ENCODE assay signal across 9 mouse cellular contexts in genomic region chr9:75468297-75468696, GRCm38 (mm10). TPM values are rescaled to one million over a fixed set of nuclear protein-coding genes. Genes with fewer than 3 reads are reported as not detected.
DNase-seq lines count a peak whose midpoint lies in the region; ATAC-seq and TF ChIP-seq lines count a peak whose summit lies in the region.
"Had no signal": no experiment of that assay in that cellular context is flagged by ENCODE, and none has a peak within 500 bp of the region (broad histone marks: within the 10 kb centered on the region; RNA-seq: fewer than 3 reads in every experiment).

No protein-coding gene starts in this region.

- WGBS in embryonic facial prominence, embryonic 11.5 days, result 78% methylated on average over 14 of the region's 14 CpGs
- 72% methylated on average over 14 of the region's 14 CpGs for WGBS in heart, embryonic 11.5 days (ENCODE audit: insufficient replicate concordance)

- H3K4me1 ChIP-seq in MEL (ENCODE audit: control insufficient read depth in 1 of 2, insufficient read depth in 2 of 2, low read length in 2 of 2), result no peaks in the 10 kb centered on the region
- no peaks in the 10 kb centered on the region for H3K4me1 ChIP-seq in embryonic facial prominence, embryonic 11.5 days (ENCODE audit: control insufficient read depth, insufficient read depth, low read length)
- H3K4me1 ChIP-seq in testis, adult 2 months (ENCODE audit: control insufficient read depth, insufficient read depth, low read length), result peaks cover 5% of the 10 kb centered on the region
- peaks cover 12% of the 10 kb centered on the region for H3K4me1 ChIP-seq in heart, embryonic 11.5 days (ENCODE audit: control insufficient read depth, insufficient read depth, low read length)

- H3K9ac ChIP-seq in MEL (ENCODE audit: control insufficient read depth, low read depth, low read length, poor library complexity, severe bottlenecking), result no peak overlapping the region
- no peak overlapping the region for H3K9ac ChIP-seq in embryonic facial prominence, embryonic 11.5 days (replicated peaks; ENCODE audit: low read length)
- H3K9ac ChIP-seq in heart, embryonic 11.5 days (ENCODE audit: low read depth, low read length), result no peak overlapping the region

- H3K36me3 ChIP-seq in MEL (ENCODE audit: control insufficient read depth in 1 of 2, insufficient read depth in 2 of 2, low read length in 2 of 2), result peaks cover 0 to 3% of the 10 kb centered on the region in 2 experiments; a peak in 2 of 4 replicates
- peaks cover 7% of the 10 kb centered on the region for H3K36me3 ChIP-seq in embryonic facial prominence, embryonic 11.5 days (replicated peaks; ENCODE audit: control insufficient read depth, insufficient read depth, low read depth, low read length)
- H3K36me3 ChIP-seq in testis, adult 2 months (ENCODE audit: control insufficient read depth, insufficient read depth, low read length), result no peaks in the 10 kb centered on the region; the same call in 1 of the 2 replicates
- H3K36me3 ChIP-seq in heart, embryonic 11.5 days (ENCODE audit: control insufficient read depth, insufficient read depth, low read length), result peaks cover 18% of the 10 kb centered on the region; the same call in 1 of the 2 replicates

- no peaks in the 10 kb centered on the region for H3K9me3 ChIP-seq in MEL (replicated peaks; ENCODE audit: insufficient read depth, low read length)
- no peaks in the 10 kb centered on the region for H3K9me3 ChIP-seq in embryonic facial prominence, embryonic 11.5 days (replicated peaks; ENCODE audit: control insufficient read depth, low read length)
- H3K9me3 ChIP-seq in heart, embryonic 11.5 days (replicated peaks; ENCODE audit: control insufficient read depth, low read length), result no peaks in the 10 kb centered on the region

- peak; percentile 23 to 51 (median 46) for TF ChIP-seq CTCF in MEL (IDR thresholded peaks at IDR 0.05 in 2 of 3, conservative IDR thresholded peaks at IDR 0.05 in 1 of 3; ENCODE audit: control insufficient read depth in 1 of 3, insufficient read depth in 1 of 3, low read depth in 2 of 3, low read length in 3 of 3, poor library complexity in 1 of 3, severe bottlenecking in 1 of 3)
- TF ChIP-seq CTCF in testis, adult 2 months (IDR thresholded peaks at IDR 0.05; ENCODE audit: control insufficient read depth, insufficient read depth, insufficient replicate concordance, low read depth, low read length), result peak; percentile 56; the same call in 1 of the 2 replicates

- DNase-seq in left cerebral cortex, postnatal 4 days, result peak; percentile 12
- no peak for DNase-seq in left cerebral cortex, postnatal 25 days (ENCODE audit: low spot score in 2 of 2)
- peak; percentile 58 for DNase-seq in MEL (ENCODE audit: low read depth, low spot score)
- peak; percentile 8 for DNase-seq in embryonic facial prominence, embryonic 11.5 days (ENCODE audit: low spot score)
- DNase-seq in right cerebral cortex, postnatal 14 days, result no peak
- no peak for DNase-seq in cerebellum, adult 18-20 months

- ATAC-seq in embryonic facial prominence, embryonic 11.5 days (replicated peaks; ENCODE audit: insufficient number of reproducible peaks, low FRiP score, low TSS enrichment, low read depth), result no peak
- no peak for ATAC-seq in heart, embryonic 11.5 days (replicated peaks; ENCODE audit: insufficient number of reproducible peaks, low FRiP score, low TSS enrichment)

- no peak for TF ChIP-seq POLR2A in MEL (IDR thresholded peaks at IDR 0.05; ENCODE audit: control insufficient read depth in 1 of 2, insufficient read depth in 1 of 2, low read depth in 1 of 2, low read length in 2 of 2, poor library complexity in 1 of 2)
- no peak for TF ChIP-seq POLR2A in testis, adult 2 months (IDR thresholded peaks at IDR 0.05; ENCODE audit: control insufficient read depth, low read depth, low read length)

- intact Hi-C loops in left cerebral cortex, postnatal 4 days (cut with DNase I), result loop anchor here (5.0 kb wide), 1 partner anchor 39 kb away; no protein-coding TSS in a partner anchor
- intact Hi-C loops in left cerebral cortex, postnatal 25 days (cut with DNase I), result loop anchor here (5.0 kb wide), 1 partner anchor 44 kb away; no protein-coding TSS in a partner anchor

- no peaks in the 10 kb centered on the region for H3K79me2 ChIP-seq in MEL (ENCODE audit: control insufficient read depth, insufficient read depth, low read length, poor library complexity)

- H3K4me2 ChIP-seq in embryonic facial prominence, embryonic 11.5 days (ENCODE audit: low read depth, low read length), result no peak overlapping the region
- H3K4me2 ChIP-seq in heart, embryonic 11.5 days, result no peak overlapping the region

- H3K27ac ChIP-seq in MEL (ENCODE audit: control insufficient read depth, low read depth, low read length), result no peak overlapping the region
- H3K27ac ChIP-seq in embryonic facial prominence, embryonic 11.5 days (replicated peaks; ENCODE audit: low read depth, low read length), result no peak overlapping the region
- peak overlapping the region; percentile 73 for H3K27ac ChIP-seq in testis, adult 2 months (ENCODE audit: control insufficient read depth, insufficient read depth, low read depth, low read length)
- H3K27ac ChIP-seq in heart, embryonic 11.5 days (ENCODE audit: low read depth, low read length), result no peak overlapping the region

- TF ChIP-seq RAD21 in MEL (IDR thresholded peaks at IDR 0.05; ENCODE audit: low read depth, low read length), result no peak

- no peak for TF ChIP-seq EP300 in MEL (IDR thresholded peaks at IDR 0.05; ENCODE audit: low read depth in 1 of 2, low read length in 2 of 2)

- H3K27me3 ChIP-seq in MEL (ENCODE audit: control insufficient read depth in 1 of 2, insufficient read depth in 2 of 2, low read length in 2 of 2), result no peaks in the 10 kb centered on the region
- no peaks in the 10 kb centered on the region for H3K27me3 ChIP-seq in embryonic facial prominence, embryonic 11.5 days (ENCODE audit: control insufficient read depth, insufficient read depth, low read length)
- no peaks in the 10 kb centered on the region for H3K27me3 ChIP-seq in testis, adult 2 months (ENCODE audit: control insufficient read depth, insufficient read depth, low read length)
- H3K27me3 ChIP-seq in heart, embryonic 11.5 days (ENCODE audit: control insufficient read depth, insufficient read depth, low read length), result no peaks in the 10 kb centered on the region

- no peak overlapping the region for H3K4me3 ChIP-seq in MEL (ENCODE audit: control insufficient read depth in 1 of 2, insufficient read depth in 1 of 2, low read depth in 2 of 2, low read length in 2 of 2)
- no peak overlapping the region for H3K4me3 ChIP-seq in embryonic facial prominence, embryonic 11.5 days (ENCODE audit: low read depth, low read length)
- peak overlapping the region; percentile 86 for H3K4me3 ChIP-seq in testis, adult 2 months (ENCODE audit: control insufficient read depth, low read depth, low read length)
- no peak overlapping the region for H3K4me3 ChIP-seq in heart, embryonic 11.5 days (ENCODE audit: low read depth, low read length)
- H3K4me3 ChIP-seq: myocyte had no signal

TF ChIP-seq in MEL, 35 proteins besides CTCF, POLR2A, EP300 and RAD21:
- TF ChIP-seq ZKSCAN1 (IDR thresholded peaks at IDR 0.05; ENCODE audit: low read depth, low read length) (no peak), HCFC1 (IDR thresholded peaks at IDR 0.05; ENCODE audit: low read depth, low read length) (peak; percentile 44; the same call in 1 of the 2 replicates), CHD1 (IDR thresholded peaks at IDR 0.05; ENCODE audit: low read depth, low read length) (no peak), UBTF (IDR thresholded peaks at IDR 0.05; ENCODE audit: borderline replicate concordance, insufficient read depth, low read depth, low read length) (no peak), ZC3H11A (IDR thresholded peaks at IDR 0.05; ENCODE audit: low read depth, low read length) (no peak), MEF2A (IDR thresholded peaks at IDR 0.05; ENCODE audit: extremely low read depth, insufficient replicate concordance, low read depth, low read length, poor library complexity, severe bottlenecking) (no peak)

RNA-seq across cellular contexts. Expression of gene Leo1, which starts 27.0 kb away (rescaled TPM):
- 10 to 100 TPM; 36.9 to 38.3 TPM for total RNA-seq in left cerebral cortex, postnatal 4 days (2021)
- total RNA-seq in left cerebral cortex, postnatal 25 days (2021), result 10 to 100 TPM; 25.5 to 29.1 TPM
- 41.6 and 42.6 TPM in 2 replicates for total RNA-seq in MEL (2012; rRNA removed)
- 10 to 100 TPM in 1 of 2 experiments, not detected in 1; 49.0 TPM for polyA plus RNA-seq in MEL (2012; ENCODE audit: insufficient read depth in 1 of 2, insufficient read length in 2 of 2, low read depth in 1 of 2, low replicate concordance in 2 of 2, missing spikeins in 1 of 2)
- polyA plus RNA-seq in embryonic facial prominence, embryonic 11.5 days (2014; fragmentation: Nextera tagmentation; extraction: Ambion mirVana), result 50.5 and 50.7 TPM in 2 replicates
- polyA plus RNA-seq in testis, adult 2 months (2012; rRNA removed), result 12.2 and 13.6 TPM in 2 replicates
- polyA plus RNA-seq in heart, embryonic 11.5 days (2014; fragmentation: Nextera tagmentation; extraction: Ambion mirVana), result 33.5 and 36.0 TPM in 2 replicates

RNA-seq across cellular contexts. Expression of gene Mapk6, which starts 58.5 kb away (rescaled TPM):
- total RNA-seq in left cerebral cortex, postnatal 4 days (2021), result 100 to 1,000 TPM; 108 to 111 TPM
- 10 to 100 TPM; 73.1 to 74.8 TPM for total RNA-seq in left cerebral cortex, postnatal 25 days (2021)
- total RNA-seq in MEL (2012; rRNA removed), result 19.6 and 26.6 TPM in 2 replicates
- 10 to 100 TPM; 44.1 to 91.0 TPM for polyA plus RNA-seq in MEL (2012; ENCODE audit: insufficient read depth in 1 of 2, insufficient read length in 2 of 2, low read depth in 1 of 2, low replicate concordance in 2 of 2, missing spikeins in 1 of 2)
- polyA plus RNA-seq in embryonic facial prominence, embryonic 11.5 days (2014; fragmentation: Nextera tagmentation; extraction: Ambion mirVana), result 142 and 152 TPM in 2 replicates
- polyA plus RNA-seq in testis, adult 2 months (2012; rRNA removed), result 204 and 209 TPM in 2 replicates
- 70.0 and 77.5 TPM in 2 replicates for polyA plus RNA-seq in heart, embryonic 11.5 days (2014; fragmentation: Nextera tagmentation; extraction: Ambion mirVana)

Comparison
In these comparisons a context has a peak if more than half of its experiments do, and no peak if none do; other contexts are left out.
1. DNase-seq: peak in left cerebral cortex, postnatal 4 days (single experiment), MEL (single experiment) and embryonic facial prominence, embryonic 11.5 days (single experiment); none in left cerebral cortex, postnatal 25 days (0 of 2), right cerebral cortex, postnatal 14 days (single experiment) and cerebellum, adult 18-20 months (0 of 2).